Mouse (Mus musculus) cerebellum, adult 11 months (tissue): ENCODE data around the gene Foxj2.
A peak's percentile ranks its signal among the peaks of the same experiment; 100 is the strongest.

Experiments
- DNase-seq: peaks from one replicate; pipeline ENCODE4 v3.0.0; 2022

The Foxj2 gene

DNA sequence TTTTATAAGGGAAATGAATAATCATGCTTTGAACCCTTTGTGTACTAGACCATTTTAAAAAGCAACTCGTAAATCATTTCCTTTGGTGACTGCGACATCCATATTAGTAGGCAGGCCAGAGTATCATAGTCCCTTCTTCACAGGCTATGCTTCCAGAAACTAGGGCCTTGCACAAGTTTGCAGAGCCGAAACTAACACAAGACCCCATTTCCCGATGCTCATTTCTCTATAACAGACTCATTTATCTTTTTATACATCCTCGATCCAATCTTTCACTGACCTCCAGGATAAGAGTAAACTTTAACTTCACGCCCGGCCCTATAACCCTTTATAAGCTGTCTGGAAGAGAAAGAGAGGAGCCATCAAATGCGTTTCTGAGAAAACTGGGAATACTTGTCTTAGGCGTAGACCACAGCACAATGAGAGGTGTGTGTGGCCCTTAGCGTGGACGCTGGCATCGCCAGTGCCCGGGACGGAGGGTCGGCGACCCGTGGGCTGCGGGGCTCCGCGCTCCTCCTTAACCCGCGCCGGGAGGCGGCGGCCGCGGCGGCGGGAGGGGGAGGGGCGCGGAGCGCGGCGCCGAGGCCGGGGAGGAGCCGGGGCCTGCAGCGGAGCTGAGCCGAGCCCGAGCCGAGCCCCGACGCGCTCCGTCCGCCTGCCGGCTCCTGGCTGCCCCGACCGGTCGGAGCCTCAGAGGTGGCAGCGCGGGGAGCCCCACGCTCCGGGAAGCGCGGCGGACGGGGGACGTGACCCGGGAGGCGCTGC is at the start of gene Foxj2:
Foxj2 (plus strand) TSS at position 609 of the 765 bp plus-strand sequence.
- DNase-seq: peak; percentile 61

DNA sequence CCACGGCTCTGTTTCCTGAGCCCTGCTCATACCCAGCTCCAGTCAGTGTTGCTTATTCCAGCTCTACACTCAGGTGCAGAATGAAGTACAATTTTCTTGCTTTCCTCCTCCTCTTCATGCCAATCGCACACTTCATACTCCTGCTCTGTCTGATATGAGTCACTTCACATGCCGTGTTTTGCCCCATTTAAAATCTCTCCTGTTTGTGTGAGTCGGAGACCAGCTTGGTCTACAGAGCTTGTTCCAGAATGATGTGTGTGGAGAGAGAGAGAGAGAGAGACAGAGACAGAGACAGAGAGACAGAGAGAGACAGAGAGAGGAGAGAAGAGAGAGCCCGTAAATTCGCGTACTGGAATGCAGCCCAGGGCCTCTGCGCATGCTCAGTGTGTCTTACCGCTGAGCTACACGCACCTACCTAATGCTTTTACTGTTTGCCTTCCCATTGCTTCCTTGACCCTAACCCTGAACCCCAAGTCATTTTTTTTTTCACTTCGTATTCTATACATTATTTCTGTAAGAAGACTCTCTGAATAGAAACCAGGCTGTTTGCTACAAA is 48.9 kb upstream of the Foxj2 start:
- no peak for DNase-seq

DNA sequence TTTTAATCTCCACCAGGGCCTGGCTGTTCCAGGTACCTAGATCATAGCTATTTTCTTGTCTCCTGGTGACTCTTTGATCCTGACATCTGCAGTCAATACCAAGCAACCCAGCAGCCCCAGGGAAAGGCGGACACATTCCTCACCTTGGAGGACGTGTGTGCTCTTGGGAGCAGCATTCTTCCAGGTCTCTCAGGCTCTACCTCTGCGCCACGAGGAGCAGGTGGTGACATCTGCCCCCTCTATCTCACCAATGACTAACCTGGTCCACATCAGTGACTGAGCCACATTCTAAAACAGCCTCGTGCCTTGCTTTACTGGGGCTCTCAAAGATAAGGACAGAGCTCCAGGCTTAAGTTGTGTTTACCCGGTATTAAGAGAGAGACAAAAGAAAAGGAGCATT is 47.0 kb upstream of the Foxj2 start:
- DNase-seq: no peak

DNA sequence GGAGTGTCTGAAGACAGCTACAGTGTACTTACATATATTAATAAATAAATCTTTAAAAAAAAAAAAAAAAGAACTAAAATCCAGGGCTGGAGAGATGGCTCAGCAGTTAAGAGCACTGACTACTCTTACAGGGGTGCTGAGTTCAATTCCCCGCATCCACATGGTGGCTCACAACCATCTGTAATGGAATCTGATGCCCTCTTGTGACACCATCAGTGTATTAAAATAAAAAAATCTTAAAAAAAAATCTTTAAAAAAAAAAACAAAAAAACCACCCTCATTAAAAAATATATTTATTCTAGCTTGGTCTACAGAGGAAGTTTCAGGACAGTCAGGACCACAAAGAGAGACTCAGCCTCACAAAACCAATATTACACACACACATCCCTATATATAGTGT is 45.4 kb upstream of the Foxj2 start:
- no peak for DNase-seq

DNA sequence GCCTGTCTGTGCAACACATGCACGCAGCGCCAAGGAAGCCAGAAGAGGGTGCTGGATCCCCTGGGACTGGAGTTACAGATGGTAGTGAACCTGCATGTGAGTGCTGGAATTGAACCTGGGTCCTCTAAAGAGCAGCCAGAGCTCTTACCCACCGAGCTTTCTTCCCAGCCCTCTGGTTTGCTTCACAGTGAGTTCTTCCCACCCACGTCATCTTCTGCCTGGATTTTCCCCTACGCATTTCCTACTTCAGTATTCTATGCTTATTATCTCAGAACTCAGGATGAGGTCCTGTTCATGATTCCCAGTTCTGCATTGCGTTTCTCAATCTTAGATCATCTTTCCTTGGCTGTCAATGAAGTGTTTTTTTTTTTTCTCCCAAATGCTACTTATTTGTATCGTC is 43.7 kb upstream of the Foxj2 start:
- no peak for DNase-seq

DNA sequence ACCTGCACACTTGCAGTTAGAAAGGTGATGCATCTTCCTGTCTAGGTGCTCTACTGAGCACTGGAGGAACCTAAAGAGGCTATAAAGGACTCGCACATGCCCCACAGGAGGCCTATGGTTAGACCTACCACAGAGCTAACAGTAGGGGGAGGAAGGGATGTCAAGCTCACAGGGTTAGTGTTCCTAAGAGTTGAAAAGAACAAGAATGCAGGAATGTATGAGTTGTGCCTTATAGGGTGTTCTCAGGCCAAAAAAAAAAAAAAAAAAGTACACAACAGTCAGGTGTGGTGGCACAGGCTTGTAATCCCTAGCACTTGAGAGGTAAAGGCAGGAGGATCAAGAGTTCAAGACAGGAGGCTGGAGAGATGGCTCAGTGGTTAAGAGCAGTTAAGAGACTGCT is 39.8 kb upstream of the Foxj2 start:
- no peak for DNase-seq

DNA sequence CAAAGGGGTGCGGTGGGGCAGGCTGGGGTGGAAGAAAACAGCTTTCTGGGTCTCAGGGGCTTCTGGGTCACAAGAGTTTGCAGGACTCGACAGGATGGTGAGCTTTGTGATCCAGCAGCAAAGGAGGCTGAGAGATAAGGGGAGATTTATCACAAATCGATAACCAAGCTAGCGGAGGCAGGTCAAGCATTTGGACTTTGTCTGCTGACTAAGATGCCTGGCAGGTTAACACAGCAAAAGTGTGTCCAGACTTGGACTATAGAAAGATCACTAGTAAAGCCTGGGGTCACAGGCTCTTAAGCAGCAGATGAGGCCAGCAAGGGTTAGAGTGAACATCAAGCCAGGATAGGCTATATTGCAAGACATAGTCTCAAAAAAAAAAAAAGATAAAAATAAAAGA is 38.5 kb upstream of the Foxj2 start:
- DNase-seq: no peak

DNA sequence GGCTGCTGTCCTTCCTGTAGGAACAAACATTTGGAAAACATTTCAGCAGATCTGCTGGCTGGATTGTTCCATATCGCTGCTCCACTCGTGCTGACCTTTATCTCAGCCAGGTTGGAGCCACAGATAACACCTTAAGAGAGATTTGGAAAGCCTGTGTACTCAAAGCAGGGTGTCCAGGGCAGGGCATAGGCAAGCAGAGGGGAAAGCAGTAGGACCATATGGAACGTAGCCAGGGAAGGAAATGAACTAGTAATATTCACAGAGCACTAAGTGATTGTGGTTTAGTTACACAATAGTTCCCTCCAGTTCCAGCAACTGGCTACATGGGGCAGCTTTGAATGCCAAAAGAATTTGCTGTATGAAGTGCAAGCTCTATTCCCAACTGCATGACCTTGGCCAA is 37.5 kb upstream of the Foxj2 start:
- peak; percentile 45 for DNase-seq

DNA sequence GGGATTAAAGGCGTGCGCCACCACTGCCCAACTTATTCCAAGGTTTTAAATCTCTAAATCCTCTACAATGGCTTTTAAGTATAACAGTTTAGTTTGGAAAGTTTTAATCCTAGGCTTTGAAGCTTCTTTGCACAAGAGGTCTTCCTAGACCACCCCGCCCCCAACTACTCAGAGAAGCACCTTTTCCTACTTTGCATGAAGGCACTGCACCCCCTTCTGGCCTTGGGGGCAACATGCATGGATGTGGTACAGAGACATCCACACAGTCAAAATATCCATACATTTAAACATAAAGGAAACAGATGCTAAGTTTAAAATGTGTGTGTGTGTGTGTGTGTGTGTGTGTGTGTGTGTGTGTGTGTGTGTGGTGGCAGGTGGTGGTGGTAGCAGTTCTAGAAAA is 34.8 kb upstream of the Foxj2 start:
- DNase-seq: no peak

DNA sequence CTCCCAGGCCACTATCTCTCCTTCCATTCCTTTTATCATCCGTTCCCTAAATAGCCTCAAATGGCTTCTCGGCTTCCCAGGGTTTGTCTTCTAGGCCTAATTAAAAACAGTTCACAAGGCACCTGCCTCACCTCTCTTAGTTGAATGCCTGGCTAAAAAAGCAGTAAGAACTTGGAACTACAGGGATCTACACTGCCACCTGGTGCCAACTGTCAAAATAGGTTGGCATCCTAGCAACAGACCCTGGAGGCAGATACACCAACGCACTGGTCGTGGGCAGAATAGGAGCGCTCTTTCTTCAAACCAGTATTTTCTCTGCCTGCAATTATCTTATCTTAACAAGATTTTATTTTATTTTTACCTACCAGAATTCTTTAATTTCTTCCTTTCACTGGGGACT is 33.4 kb upstream of the Foxj2 start:
- peak; percentile 80 for DNase-seq

DNA sequence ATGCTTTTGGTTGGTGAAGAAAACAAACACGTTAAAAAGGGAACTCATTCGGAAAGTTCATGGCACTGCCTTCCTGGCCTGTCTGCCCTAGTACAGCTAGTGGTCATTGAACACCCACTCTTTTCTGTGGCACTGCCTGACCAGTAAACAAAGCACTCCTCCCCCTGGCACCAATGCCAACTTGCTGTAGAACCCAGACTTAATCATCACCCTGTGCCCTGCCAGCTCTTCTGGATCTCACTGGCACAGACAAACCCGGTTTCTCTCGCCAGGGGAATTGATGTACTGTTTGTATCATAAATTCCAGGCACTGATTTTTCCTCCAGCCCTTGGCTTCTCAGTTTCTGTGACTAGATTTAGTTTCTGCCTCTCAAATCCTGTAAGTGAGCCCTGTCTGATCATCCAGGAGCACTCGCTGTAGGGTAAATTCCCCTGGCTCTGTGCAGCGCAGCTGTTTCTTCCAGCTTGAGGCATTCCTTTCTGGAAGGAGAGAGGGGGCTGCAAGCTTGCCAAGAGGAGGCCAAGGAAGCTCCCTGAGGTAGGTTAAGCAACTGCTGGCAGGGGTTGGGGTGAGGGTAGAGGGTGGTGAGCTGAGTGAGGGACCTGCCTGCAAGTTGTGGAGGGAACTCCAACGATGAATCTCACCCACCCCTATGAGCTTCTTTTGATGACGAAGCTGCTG is 24.3 kb upstream of the Foxj2 start:
- DNase-seq: no peak

DNA sequence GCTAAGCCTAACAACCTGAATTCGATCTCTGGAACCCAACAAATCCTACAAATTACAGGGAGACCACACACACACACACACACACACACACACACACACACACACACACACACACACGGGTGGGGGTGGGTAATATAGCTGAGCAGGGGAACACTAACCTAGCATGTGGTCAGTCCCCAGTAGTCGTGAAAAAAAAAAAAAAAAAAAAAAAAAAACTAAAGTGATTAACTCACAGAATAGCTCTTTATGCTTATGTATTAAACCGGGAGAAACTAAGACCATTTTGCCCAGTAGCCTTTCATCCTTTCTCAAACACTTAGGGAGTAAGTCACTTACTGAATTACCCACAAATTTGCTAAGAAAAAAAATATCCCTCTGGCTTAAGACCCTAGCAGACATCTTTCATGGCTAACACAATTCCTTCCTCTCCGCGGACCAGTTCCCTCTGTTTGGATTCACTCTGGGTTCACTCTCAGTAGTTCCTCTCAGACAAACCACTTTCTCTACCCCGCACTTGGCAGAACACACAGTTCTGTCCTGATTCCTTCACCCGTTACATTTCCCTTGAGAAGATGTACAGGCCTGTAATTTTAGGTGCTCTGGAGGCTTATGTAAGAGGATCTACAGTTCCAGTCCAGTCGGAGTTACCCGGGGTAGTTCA is 18.9 kb upstream of the Foxj2 start:
- DNase-seq: no peak

DNA sequence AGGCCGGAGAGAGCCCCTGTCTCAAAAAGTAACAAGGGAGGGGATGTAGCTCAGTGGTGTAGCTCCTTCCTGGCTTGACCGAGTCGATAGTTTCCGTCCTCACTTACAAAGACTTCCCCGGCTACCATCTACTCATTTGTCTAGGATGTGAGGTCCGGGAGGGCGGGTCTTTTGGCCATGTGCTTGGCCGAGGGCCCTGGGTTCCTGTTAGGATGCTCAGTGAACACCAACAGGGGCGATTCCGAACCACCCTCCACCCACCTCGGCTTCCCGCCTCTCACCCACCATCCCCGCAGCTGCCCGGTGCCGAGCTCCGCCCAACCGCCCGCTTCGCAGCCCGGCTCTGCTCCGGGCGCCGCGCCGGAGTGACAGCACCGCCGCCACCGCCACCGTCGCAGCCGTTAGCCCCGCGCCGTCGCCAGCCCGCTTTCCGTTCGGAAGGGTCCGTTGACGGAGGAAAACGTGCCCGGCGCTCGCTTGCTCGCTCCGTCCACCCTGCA is 18.4 kb upstream of the Foxj2 start, which contains the start of gene Slc2a3:
Slc2a3 (minus strand) TSS at position 340 of the 500 bp plus-strand sequence.
- peak; percentile 67 for DNase-seq

DNA sequence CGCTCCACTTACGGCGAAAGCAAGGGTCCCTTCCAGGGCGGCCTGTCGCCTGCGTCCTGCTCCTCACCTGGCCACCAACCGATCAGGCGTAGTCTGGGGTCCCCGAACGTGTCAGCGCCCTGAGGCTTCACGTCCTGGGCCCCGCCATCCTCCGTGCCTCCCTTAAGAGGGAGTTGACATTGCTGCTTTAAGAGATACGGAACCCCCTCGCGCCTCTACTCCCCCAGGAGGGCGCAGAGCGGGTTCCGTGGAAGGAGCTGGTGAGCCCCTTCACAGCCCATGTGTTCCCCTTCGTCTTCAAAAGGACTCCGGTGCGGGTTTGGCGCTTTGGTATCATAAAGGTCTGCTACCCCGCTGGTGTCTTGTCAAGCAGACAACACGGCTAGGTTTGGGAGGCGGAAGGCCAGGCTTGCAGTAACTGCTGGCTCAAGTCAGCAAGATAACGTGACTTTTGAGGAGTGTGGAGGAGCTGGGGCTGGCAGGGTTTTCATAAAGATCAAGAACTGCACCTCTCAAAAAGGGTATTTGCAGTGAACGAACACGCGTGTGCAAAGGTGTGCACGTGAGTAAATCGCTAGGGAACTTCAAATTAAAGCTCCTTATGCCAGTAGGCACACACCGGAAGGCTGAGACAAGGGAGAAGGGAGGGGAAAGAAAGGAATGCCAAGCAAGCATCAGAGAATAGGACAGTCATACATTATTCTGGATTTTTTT is 17.8 kb upstream of the Foxj2 start:
- DNase-seq: peak; percentile 50

DNA sequence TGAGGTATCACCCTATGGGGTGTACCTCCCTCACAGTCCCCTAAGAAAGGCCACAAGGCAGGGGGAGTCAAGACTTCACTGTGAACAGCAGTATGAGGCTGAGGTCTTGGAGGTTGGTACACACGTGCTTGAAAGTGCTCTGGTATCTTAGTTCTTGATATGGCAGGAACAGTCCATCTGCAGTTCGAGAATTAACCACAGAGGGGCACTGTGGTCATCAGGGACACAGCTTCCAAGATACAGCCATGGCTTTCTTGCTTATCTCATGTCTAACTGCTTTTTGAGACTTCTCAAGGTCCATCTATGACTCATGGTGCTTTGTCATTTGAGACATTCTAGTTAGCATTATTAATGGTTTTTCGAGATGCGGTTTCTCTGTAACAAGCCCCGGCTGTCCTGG is 15.3 kb upstream of the Foxj2 start:
- peak; percentile 73 for DNase-seq

DNA sequence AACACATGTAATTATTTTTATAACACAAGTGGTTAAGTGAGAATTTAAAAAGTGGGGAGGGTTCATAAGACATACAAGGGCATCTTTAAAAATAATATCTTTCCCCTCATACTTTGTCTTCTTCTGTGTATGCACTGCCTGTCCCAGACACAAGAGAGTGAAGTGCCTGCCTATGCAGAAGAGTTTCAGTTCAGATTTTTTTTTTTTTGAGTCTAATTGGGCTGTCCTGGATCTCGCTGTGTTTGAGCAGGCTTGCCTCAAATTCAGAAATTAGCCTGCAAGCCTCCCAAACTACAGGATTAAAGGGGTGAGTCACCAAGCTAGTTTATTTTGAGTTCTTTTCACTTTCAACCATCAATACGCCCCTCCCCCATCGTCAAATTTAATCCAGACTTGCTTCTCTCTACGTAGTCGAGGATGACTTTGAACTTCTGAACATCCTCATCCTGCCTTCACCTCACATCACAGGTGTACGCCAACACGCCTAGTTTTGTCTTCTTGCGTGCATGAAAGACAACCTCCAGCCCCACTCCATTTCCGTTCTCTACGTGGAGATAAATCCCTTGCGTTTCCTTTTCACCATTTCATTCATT is 9.6 kb upstream of the Foxj2 start:
- DNase-seq: no peak

DNA sequence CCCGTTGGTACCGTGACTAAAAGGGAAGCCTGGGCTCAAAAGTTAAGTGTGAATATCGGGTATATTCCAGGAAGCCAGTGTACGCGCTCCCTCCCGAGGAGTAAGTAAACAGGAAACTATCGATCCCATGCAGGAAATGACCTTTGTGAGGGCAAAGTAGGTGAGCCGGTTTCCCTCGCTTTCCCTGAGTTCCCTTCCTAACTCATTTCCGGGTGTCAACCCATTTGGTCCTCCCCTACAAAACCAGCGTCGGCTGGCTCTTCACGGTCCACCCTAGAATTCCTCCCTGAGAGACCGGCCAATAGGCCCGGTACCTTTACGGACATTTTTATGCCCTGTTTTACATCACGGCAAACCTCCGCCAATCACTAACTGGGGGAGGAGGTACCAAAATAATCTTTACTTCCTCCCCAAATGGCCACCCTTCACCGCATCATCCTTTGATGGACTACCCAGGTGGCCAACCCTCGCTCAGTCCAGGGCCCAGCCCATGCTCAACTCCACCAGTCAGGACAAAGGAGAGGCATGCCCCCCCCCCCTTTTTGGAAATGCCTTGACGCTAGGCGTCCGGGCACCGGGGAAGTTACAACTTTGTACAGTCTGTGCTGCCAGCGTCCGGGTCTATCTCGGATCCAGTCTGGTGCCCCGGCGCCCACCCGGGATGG is 9.0 kb upstream of the Foxj2 start:
- peak; percentile 96 for DNase-seq

DNA sequence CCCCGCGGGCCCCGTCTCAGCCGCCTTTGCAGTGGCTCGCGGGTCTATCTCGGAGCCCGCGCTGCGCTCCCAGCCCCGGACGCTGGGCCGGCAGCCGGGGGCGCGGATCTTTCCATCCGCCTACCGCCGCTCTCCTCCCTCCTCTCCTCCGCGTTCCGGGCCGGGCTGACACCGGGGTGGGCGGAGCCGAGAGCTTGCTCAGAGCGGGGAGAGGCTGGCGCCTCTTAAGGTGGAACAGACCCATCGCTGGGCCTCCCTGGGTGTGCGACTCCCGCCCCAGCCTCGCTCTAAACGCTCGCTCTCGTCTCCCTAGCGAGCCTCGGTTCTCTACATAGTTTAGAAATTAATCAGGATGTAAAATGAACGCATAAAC is 8.4 kb upstream of the Foxj2 start:
- DNase-seq: peak; percentile 93

DNA sequence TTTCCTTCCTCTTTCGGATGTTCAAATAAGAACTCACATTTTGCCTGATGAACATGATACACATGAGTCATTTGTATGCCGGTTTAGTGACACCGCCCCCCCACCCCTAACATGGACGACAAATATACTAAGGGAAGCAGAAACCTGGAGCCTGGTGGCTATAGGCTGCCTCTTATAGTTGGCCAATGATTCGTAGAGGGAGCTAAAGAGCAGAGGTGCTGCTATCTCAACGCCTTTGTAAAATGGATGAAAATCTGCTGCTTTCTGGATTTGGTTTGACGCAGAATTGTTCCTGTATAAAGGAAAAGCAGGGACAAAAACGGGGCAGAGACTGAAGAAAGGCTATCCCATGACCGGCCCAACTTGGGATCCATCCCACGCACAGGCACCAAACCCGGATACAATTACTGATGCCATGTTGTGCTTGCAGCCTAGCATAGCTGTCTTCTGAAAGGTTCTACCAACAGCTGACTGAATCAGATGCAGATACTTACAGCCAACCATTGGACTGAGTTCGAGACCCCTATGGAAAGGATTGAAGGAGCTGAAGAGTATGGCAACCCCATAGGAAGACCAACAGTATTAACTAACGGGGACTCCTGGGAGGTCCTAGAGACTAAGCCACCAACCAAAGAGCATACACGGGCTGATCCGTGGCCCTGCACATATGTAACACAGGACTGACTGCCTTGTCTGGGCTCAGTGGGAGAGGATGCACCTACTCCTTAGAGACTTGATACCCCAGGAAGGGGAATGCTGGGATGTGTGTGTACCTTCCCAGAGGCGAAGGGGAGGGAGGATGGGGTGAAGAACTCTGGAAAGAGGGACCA is 7.7 kb upstream of the Foxj2 start:
- no peak for DNase-seq

DNA sequence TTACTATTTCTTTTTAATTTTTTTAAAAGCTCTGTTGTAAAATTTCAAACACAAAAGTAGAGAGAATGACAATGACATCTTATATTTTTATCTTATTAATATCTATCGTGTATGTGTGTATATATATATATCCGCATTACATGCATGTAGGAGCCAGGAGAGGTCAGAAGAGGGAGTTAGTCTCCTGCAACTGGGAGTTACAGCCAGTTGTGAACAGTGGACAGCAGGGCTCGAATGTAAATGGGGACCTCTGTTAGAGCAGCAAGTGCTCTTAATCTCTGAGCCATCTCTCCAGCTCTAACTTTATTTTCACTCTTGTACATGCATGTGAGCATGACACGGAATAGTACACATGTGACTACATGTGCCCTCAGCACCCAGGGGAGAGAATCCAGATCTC is 7.0 kb upstream of the Foxj2 start:
- DNase-seq: no peak

DNA sequence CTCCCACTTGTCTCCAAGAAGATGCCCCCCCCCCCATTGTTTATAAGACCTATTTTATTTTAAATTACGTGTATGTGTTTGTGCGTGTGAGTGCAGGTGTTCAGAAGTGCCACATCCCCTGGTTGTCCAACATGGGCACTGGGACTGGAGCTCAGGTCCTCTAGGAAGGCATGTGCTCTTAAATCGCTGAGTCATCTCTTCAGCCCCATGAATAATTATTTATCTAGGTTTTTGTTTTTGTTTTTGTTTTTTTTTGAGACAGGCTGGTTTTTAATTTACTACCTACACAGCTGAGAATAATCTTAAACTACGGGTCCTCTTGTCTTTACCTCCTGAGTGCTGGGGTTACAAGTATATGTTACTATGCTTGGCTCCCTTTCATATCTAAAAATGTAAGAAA is 6.1 kb upstream of the Foxj2 start:
- no peak for DNase-seq
